Mouse (Mus musculus) erythroblast, embryonic 14.5 days (primary cell): Measurements from ENCODE around the gene Ndufa7. TPM values are rescaled to one million over a fixed set of nuclear protein-coding genes. Genes with fewer than 3 reads are reported as not detected.
A peak's percentile ranks its signal among the peaks of the same experiment; 100 is the strongest.

ENCODE experiments used
- H3K27me3 ChIP-seq: 2 replicates; pipeline ENCODE4 v1.6.1; 2012; ENCODE audit warnings: inconsistent platforms; ENCODE audit not compliant: control insufficient read depth
- H3K36me3 ChIP-seq: 2 replicates; pipeline ENCODE4 v1.6.1; 2012; ENCODE audit warnings: mild to moderate bottlenecking, inconsistent platforms; ENCODE audit not compliant: control insufficient read depth
- H3K4me1 ChIP-seq: 2 replicates; pipeline ENCODE4 v1.6.1; 2012; ENCODE audit warnings: inconsistent platforms; ENCODE audit not compliant: control insufficient read depth
- H3K4me3 ChIP-seq: replicated peaks from 2 replicates; pipeline ENCODE3; 2012; ENCODE audit warnings: moderate library complexity, mild to moderate bottlenecking, inconsistent platforms
- H3K9me3 ChIP-seq: 2 replicates; pipeline ENCODE4 v1.6.1; 2012; ENCODE audit warnings: low read length, inconsistent platforms, mixed read lengths; ENCODE audit not compliant: control insufficient read depth
- GATA1 ChIP-seq: IDR thresholded peaks from 2 replicates; pipeline ENCODE4 v1.6.1; 2012; ENCODE audit warnings: low read length, inconsistent platforms, mixed read lengths
- TAL1 ChIP-seq: IDR thresholded peaks from 3 replicates; pipeline ENCODE4 v1.6.1; 2012; ENCODE audit warnings: low read length, inconsistent platforms, mixed read lengths
- polyA plus RNA-seq: library from polyadenylated mRNA; stranded (reverse); fragments of >175 nt; gene quantifications from 2 replicates; pipeline ENCODE4 v1.2.3, GENCODE M21; 2012

Ndufa7 gene
- 125 and 152 TPM in 2 replicates for polyA plus RNA-seq

DNA sequence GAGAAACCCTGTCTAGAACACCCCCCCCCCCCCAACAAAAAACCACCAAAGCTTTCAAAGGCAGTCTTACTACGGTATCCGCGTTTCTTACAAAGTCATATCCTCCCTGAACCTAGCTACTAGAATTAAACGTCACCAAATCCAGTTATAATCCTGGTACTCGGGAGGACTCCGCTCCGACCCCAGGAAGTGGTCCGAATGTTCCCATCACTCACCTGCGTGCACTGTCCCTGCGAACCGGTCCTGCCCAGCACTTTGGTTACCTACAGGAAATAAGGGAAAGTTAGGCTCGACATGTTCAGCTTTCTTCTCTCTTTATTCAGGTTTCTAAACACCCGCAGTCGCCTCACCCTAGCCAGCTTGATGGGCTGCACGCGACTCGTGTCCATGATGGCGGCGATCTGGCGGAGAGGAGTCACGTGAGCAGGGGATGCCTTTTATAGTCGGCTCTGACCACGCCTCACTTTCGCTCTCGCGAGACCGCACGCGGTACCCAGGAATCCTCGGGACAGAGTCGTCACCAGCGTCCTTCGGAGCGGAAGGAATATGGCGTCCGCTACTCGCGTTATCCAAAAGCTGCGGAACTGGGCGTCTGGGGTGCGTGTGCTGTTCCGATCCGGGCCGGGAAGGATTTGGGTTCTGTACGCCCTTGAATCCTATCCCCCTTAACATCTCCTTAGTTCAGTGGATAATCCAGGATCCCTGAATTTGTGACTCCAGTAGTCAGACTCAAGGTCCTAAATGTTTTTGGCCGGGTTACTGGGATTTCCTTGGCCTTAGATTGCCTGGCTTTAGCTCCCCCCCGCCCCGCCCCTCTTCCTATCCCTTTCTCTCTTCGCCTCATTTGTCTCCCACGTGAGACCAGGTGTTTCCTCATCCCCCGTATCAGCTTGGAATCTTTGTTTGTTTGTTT lies at the start of gene Ndufa7, which contains the start of gene Rps28:
TSS of gene Ndufa7 (plus strand) at position 489 of the 913 bp plus-strand sequence.
TSS of gene Rps28 (minus strand) at position 479 of the 913 bp plus-strand sequence.
- no peaks in the 10 kb centered on the region for H3K27me3 ChIP-seq
- H3K36me3 ChIP-seq, result peaks cover 67% of the 10 kb centered on the region
- peak within 1 kb of the TSS; percentile 91 for H3K4me3 ChIP-seq
- H3K4me1 ChIP-seq, result peaks cover 46% of the 10 kb centered on the region
- no peak for TF ChIP-seq GATA1
- TF ChIP-seq TAL1, result no peak
- no peaks in the 10 kb centered on the region for H3K9me3 ChIP-seq

- peaks cover 5% of the 10 kb centered on the region for H3K4me1 ChIP-seq
- TF ChIP-seq TAL1 (no peak), GATA1 (no peak)
Observed at GRCm38 (mm10) chr17:33774573-33775155, 49.7 kb upstream of the Ndufa7 start.

DNA sequence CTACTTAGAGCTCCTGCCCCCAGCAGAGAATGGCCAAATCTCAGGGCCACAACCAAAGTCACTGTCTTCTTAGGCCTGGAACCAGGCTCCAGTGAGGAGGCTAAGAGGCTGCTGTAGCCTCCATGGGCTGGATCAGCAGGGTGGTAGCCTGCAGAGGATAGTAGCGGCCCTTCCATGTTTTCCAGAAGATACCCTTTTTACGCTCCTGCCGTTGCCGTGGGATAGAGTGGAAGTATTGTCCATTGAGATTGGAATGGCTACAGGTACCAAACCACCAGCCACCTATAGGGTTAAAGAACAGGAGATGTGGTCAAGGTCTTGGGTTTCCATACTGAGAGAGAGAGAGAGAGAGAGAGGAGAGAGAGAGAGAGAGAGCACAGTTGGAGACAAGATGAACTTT lies 49.1 kb upstream of the Ndufa7 start:
- Histone ChIP-seq H3K36me3 (peaks cover 34% of the 10 kb centered on the region), H3K27me3 (peaks cover 2% of the 10 kb centered on the region; the same call in 1 of the 2 replicates), H3K4me1 (peaks cover 9% of the 10 kb centered on the region)

More at GRCm38 (mm10) chr17:33774573-33775155, 49.7 kb upstream of the Ndufa7 start:
- Histone ChIP-seq H3K9me3 (no peaks in the 10 kb centered on the region), H3K27me3 (peaks cover 2% of the 10 kb centered on the region; the same call in 1 of the 2 replicates), H3K4me3 (no peak overlapping the region), H3K36me3 (peaks cover 34% of the 10 kb centered on the region)

DNA sequence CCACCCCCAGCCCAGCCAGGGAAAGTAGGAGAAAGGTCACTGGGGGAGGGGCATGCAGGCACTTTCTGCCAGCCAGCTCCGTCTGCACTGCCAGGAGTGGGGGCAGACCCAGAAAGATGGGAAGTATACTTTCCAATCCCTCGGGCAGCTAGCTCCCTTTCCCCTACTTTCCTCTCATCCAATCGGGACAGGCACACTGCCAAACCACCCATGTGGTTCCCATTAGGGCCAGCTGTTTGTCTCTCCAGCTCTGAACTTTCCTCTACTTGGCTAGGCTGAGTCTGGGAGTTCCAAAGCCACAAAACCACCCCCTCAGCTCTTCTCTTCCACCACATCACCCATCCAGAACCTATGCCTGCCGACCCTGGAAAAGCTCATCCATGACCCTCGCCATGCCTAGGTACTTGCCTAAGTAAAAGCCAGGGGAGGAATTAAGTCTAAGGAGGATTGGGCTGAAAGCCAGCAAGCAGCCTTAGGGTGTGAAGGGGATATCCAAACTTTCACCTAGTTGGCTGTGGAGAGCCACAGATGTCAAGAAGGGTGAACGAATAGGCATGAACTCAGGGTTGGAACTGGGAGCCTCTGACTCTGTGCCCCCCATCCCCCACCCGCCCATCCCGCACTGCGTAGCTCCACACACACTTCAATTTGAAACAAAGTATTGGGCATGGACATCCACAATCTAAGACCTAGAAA lies 45.0 kb upstream of the Ndufa7 start:
- TF ChIP-seq TAL1, result no peak
- TF ChIP-seq GATA1, result no peak
- Histone ChIP-seq H3K9me3 (no peaks in the 10 kb centered on the region), H3K27me3 (0 out of 2 replicates have a peak, but pooled peaks cover 4% of the 10 kb centered on the region), H3K4me3 (no peak overlapping the region), H3K4me1 (peaks cover 29% of the 10 kb centered on the region), H3K36me3 (peaks cover 34% of the 10 kb centered on the region)

More for the DNA sequence above, 49.1 kb upstream of the Ndufa7 start:
- Histone ChIP-seq H3K4me3 (no peak overlapping the region), H3K9me3 (no peaks in the 10 kb centered on the region)
- TF ChIP-seq GATA1 (no peak), TAL1 (no peak)

DNA sequence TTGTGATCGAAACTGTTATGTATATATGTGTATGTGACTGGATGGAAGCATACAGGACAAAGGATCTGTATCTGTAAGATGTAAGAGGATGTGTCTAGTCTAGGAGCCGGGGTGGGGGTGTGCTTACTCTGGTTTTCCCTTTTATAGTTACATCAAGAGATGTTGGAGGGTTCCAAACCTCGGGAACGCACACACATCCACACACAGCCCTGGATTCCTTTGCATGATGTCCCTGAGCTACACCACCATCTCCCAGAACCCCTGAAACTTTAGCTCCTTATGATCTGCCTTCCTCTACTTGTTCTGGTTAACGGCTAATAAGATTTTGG lies 44.4 kb upstream of the Ndufa7 start:
- Histone ChIP-seq H3K36me3 (peaks cover 31% of the 10 kb centered on the region), H3K4me3 (peak overlapping the region; percentile 26), H3K9me3 (no peaks in the 10 kb centered on the region), H3K4me1 (peaks cover 29% of the 10 kb centered on the region), H3K27me3 (0 out of 2 replicates have a peak, but pooled peaks cover 4% of the 10 kb centered on the region)
- TF ChIP-seq TAL1, result no peak
- no peak for TF ChIP-seq GATA1

DNA sequence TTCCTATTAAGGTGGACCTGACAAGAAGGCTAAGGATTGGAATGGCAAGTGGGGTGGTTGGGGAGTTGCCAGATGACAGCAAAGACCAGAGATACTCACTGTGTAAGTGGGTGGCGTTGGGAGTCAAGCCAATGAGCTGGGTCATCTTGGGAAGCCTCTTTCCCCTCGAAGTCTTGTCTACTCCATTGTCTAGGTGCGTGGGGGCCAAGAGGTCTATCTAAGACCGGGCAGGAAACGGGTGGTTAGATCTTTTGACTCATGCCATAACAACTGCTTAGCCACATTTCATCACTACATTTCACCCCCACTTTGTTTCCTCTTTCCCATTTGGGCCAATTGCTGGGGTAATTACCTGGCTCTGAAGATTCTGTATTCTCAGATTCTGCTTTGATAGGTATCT lies 43.9 kb upstream of the Ndufa7 start:
- H3K9me3 ChIP-seq, result no peaks in the 10 kb centered on the region
- peaks cover 29% of the 10 kb centered on the region for H3K4me1 ChIP-seq
- TF ChIP-seq GATA1 (no peak), TAL1 (no peak)
- H3K4me3 ChIP-seq, result peak overlapping the region; percentile 62
- H3K36me3 ChIP-seq, result peaks cover 27% of the 10 kb centered on the region
- 0 out of 2 replicates have a peak, but pooled peaks cover 4% of the 10 kb centered on the region for H3K27me3 ChIP-seq

DNA sequence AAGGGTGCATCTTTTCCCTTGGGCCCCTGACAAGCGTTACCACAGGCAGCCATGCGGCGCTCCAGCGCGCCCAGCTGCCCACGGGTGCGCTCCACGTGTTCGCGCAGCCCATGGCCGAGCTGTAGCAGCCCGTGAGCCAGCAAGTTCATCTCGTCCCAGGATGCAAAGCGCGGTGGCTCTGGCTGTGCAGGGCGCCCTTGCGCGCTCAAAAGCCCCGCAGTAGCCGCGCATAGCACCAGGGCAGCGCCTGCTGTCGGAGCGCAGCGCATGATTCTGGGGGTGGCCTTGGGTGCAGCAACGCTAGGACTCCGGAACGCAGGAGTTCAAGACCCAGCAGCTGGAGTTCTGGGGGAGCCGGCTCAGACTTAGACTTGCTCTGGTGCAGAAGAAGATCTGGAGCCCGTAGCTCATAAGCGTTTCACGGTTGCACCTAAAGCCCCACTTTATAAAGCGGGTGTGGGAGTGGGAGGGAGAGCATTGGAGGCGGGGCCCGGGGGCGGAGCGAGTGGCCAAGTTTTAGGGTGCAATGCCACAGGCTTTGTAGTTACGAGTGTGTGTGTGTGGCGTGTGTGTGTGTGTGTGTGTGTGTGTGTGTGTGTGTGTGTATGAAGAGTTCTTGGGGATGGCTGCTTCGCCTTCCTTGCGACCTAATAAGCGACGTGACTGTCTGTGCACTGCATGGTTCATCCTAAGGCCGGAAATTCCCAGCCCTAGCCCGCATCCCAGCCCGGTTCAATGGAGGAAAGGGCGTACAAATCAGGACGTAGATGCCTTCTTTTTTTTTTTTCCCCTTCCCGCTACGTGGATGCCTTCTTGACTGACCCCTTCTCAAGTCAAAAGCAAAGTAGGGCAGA lies 43.0 kb upstream of the Ndufa7 start, which contains the start of gene Angptl4:
TSS of gene Angptl4 (minus strand) at position 707 of the 854 bp plus-strand sequence.
- TF ChIP-seq TAL1, result no peak
- no peak for TF ChIP-seq GATA1
- H3K36me3 ChIP-seq, result peaks cover 19% of the 10 kb centered on the region
- H3K4me3 ChIP-seq, result peak within 1 kb of the TSS; percentile 62
- peaks cover 29% of the 10 kb centered on the region for H3K4me1 ChIP-seq
- no peaks in the 10 kb centered on the region for H3K9me3 ChIP-seq
- H3K27me3 ChIP-seq, result 0 out of 2 replicates have a peak, but pooled peaks cover 4% of the 10 kb centered on the region

DNA sequence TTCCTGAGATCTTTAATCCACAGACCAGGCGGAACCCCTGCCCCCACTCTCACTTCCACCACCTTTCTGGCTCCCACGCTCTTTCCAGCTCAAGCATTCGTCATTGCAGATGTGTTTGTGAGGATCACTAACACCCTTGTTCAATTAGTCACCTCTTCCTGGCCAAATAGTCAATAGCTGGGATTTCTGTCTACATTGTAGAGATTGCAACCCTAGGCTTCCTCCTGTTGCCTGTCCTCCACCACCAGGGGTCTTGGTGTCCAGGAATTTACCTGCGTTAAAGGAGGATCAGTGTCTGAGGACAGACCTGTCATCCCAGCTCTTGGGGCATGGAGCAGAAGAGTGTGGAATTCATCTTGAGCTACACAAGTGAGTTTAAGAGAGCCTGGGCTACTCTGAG lies 42.3 kb upstream of the Ndufa7 start:
- Histone ChIP-seq H3K36me3 (peaks cover 13% of the 10 kb centered on the region), H3K4me1 (peaks cover 29% of the 10 kb centered on the region), H3K9me3 (no peaks in the 10 kb centered on the region), H3K4me3 (peak overlapping the region; percentile 62), H3K27me3 (0 out of 2 replicates have a peak, but pooled peaks cover 4% of the 10 kb centered on the region)
- TF ChIP-seq TAL1, result no peak
- no peak for TF ChIP-seq GATA1
